Mouse (Mus musculus) right cerebral cortex, postnatal 14 days (tissue): Measurements from ENCODE around the gene Miip.
"Not testable (repeated sequence)": the region's sequence is repeated elsewhere in the genome, so short reads cannot be mapped to it uniquely, and the experiment has no call there.

ENCODE experiments used
- DNase-seq: peaks from one replicate; pipeline ENCODE4 v3.0.0; 2022

The Miip gene

DNA sequence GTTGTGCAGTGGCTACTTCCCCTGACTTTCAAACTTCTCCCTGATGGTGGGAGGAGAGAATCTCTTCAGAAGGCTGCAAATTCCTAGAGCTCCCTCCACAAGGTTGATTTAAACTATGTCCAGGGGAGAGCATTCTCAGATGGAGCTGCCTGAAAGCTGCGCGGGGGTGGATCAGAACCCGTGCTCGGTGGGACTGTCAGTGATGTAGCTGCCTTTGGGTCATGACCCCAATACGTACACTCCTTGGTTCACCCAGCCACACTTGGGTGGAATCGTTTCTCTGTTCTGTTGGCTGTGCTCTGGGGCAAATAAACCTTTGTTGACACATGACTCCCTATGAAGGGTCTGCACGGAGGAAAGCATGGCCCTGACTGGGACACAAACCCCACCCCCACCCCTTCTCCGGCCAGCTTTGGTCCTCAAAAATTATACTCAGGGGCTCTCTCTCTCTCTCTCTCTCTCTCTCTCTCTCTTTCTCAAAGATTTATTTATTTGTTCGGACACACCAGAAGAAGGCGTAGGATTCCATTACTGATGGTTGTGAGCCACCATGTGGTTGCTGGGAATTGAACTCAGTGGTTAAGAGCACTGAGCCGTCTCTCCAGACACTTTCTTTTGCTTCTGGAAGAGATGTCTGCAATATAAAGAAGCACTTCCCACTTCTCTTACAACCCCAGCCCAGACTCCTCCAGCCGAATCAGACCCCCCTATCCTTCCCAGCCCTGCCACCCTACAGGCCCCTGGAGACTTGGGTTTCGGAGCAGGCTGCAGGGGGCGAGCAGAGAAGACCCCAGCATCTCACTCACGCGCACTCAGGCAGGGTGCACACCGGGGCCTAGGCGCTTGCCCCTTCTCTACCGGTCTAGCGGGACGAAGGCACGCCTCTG lies 810 bp downstream of the Miip start:
- DNase-seq = no peak

DNA sequence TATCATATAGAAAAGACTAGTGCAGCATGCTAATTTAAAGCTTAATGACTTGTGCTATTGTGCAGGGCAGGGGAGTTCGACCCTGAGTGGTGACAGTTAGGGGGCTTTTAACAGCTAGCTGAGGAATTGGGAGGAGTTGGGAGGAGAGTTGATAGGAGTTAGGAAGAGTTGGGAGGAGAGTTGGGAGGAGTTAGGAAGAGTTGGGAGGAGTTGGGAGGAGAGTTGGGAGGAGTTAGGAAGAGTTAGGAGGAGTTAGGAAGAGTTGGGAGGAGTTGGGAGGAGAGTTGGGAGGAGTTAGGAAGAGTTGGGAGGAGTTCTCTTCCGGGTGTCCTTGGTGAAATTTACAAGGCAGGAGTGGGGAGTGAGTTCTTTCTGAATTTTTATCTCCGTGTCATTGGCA lies 1.8 kb downstream of the Miip start:
- DNase-seq = not testable (repeated sequence)

DNA sequence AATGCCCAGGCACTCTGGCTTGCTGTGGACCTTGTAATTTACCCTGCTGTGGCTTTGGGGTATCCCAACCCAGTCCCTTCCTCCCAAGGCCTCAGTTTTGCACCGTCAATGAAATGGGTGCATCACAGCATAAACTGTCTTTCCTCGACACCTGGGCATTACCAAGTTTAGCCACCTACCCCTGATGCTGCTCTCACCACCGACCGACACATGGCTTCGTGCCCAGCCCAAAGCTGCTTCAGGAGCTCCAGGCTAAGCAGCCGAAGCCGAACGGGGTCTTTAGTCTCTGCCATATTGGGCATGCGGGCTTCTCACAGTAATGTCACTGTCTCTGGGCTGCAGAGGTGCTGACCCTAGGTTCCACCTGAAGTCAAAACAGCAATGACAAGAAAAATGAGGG lies 2.6 kb downstream of the Miip start:
- DNase-seq = no peak

DNA sequence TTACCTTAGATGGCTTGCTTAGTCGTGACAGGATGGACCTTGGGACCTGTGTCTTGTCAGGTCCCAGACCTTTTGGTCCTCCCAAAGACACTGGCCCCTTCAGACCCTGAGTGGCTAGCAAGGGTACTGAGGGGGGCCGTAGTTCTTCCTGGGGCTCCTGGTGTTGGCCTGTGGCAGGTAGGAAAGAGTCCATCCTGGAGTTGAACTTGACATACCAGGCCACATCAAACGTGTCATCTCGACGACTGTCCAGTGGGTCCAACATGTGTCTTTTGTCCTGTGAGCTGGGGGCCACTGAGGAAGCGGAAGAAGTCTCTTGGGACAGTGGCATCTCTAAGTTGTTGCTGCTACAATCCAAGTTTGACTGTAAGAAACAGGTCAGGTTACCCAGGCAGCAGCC lies 3.0 kb downstream of the Miip start:
- DNase-seq = no peak

DNA sequence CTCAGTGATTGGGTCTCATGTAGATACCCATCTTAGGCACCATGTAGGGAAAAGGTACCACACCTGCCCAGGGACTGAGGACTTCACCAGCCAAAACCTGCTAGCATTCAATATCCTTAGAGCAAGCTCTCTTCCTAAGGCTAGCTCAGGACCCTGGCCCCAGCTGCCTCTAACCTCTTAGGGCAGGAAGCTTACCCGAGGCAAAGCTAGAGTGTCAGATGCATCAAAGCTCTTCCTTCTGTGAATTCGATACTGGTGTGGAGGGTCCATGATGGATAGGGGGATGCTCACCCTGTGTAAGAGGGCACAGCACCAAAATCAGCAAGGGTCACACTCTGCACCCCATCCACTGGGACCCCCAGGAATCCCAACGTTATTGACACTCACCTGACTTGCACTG lies 6.6 kb downstream of the Miip start:
- no peak for DNase-seq

DNA sequence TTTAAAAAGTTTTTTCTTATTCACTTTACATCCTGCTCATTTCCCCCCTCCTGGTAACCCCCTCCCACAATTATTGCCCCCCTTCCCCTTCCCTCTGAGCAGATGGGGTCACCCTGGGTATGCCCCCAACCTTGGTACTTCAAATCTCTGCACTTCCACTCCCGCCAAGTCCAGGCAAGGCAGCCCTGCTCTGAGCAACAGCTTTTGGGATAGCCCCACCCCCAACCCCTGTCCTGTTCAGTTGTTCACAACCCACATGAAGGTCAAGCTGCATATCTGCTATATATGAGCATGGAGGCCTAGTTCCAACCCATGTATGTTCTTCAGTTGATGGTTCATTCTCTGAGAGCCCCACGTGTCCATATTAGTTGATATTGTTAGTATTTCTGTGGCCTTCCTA lies 17.8 kb downstream of the Miip start:
- no peak for DNase-seq

DNA sequence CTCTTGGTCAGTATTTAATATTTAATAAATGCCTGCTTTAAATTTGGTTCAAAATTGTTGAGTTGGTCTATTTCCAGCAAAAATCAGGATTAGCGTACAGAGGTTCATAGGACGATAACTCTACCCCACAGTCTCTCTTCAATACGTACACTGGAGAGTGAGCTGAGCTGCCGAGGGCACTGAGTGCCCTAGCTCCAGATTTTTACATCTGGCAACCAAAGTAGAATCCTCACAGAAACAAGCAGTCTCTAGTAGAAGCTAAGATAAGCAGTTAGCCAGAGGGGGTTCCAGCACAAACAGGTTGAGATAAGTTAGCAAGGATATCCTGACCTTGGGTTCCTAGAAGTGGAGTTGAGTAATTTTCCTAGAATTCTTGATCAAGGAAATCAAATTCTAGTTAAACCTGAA lies 20.0 kb downstream of the Miip start:
- no peak for DNase-seq

DNA sequence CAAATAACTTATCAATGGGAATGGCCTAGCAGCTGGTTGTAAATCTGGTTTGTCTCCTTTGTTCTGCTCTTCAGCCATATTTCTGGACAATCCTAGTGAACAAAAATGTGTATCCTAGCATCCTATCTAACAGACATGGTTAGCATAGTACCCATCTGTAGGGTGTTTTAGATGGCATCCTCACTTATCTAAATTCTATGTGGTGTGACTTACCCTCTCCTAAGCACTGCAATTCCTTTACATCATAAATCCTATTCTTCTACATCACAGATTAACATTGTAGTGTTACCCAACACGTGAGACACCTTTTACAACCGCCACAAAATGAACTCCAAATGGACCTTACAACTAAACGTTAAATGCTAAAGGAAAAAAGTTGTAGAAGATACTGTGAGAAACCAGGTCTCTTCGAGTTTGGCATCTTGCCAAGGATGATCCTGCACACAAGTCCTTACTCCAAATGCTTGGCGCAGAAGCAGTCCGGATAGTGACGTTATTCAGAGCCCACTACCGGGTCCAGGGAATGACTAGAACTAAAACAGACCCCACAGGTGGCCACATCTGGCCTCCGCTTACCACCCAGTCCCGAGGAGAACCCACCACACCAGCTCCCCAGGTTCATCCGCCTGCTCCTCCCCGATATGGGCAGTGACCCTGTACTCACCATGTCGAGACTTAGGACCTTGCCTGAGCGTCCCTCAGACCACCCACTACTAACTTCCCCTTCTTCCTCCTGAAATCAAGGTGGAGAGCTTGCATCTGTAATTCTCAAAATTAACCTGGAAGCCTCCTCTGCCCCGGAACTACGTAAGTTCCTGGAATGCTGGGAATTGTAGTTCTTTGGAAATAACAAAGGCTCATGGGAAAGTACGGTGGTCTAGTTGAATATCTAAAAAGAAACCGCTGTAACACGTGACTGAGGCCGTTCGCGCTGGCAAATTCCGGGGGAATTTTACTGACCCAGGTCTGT lies 20.7 kb downstream of the Miip start, which contains the start of gene Zfp933:
TSS of gene Zfp933 (minus strand) at position 753 of the 970 bp plus-strand sequence.
- DNase-seq = peak; percentile 25

DNA sequence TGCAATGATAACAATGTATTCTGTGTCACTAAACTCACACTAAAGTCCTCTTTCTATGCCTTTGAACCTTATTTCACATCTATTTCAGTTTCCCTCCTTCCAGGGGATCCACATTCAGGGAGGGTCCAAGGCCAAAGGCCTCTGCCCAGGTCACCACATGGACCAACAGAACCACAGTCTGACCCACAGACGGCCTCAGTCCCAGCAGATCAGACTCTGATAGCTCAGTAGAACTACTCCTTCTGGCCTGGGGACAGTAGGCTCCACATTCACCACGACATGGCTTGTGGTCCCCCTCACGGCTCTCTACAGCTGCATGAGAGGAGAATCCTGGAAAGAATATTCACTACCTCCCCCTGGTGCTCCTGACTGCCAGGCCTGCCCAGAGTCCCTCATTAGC lies 25.7 kb downstream of the Miip start:
- DNase-seq = no peak

DNA sequence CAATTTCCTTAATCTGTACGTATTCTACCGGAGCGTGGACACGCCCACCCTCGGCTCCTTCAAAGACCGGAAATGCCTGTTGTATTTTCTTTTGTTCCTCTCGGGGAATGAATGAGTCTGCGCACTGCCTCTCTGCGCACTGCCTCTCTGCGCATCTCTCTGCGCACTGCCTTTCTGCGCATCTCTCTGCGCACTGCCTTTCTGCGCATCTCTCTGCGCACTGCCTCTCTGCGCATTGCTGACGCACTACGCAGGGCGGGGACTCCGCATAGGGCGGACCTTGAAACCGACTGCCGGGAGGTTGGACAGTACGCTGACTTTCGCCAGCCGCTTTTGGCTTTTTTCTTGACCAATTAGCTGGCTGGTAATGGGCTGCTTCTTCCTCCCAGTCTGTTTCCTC lies 29.3 kb downstream of the Miip start:
- not testable (repeated sequence) for DNase-seq

DNA sequence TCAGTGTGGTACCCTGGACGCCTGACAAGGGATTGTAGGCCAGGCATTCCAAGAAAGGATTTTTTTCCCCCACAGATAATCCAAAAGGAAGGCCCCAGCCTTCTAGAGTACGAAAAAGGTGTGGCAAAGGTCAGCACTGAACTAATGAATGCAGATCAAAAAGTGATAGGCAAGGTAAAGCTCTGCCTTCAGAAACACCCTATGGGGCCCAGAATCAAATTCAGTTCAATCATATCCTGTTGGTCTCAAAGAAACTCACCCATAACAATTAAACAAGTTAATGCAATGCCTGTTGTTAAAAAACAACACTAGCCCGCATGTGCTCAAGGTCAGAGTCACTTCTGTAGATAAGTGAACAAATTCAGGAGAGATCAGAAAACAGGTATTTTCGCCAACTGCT lies 44.2 kb downstream of the Miip start:
- DNase-seq = no peak

DNA sequence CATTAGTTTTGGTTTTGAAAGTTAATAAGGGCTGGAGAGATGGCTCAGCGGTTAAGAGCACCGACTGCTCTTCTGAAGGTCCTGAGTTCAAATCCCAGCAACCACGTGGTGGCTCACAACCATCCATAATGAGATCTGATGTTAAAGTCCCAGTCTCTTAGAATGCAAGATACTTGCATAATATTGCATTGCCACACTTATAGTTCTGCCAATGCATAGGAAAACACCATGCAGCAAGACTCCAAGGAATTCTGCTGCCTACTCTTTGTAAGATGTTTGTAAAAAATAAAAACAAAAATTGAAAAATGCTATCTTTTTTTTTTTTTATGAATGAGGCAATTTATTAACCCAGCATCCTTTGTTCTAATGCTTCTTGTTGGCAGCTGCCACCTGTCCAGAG lies 47.2 kb downstream of the Miip start:
- DNase-seq = not testable (repeated sequence)

DNA sequence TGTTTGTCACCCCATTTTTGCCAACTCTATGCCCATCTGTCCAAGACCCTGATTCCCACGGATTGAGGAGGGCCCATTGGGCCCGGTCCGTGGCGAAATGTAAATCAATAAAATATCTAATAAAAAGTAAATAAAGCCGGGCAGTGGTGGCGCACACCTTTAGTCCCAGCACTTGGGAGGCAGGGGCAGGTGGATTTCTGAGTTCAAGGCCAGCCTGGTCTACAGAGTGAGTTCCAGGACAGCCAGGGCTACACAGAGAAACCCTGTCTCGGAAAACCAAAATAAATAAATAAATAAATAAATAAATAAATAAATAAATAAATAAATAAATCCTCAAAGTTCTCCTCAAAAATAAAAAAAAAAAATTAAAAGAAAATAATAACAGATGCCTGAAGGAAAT lies 49.0 kb downstream of the Miip start:
- DNase-seq = not testable (repeated sequence)

DNA sequence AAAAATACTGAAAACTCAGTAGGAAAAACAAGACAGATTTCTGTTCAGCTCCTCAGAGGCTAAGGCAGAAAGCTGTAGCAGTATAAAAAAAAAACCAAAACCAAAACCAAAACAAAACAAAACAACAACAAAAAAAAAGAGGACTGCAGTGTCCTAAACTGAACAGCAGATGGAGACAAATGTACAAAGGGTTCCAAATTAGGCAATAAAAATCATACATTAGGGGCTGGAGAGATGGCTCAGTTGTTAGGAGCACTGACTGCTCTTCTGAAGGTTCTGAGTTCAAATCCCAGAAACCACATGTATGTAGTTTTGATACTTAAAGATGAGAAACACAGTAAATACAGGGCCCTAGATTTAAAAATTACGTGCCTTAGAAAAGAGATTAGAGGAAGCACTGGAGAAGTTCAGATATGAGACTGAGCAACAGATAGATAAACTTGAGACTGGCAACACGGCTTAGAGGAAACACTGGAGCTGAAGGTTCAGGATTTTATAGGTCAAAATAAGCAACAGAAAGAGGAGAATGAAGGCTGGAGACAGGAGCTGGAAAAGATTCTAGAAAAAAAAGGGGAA lies 53.9 kb downstream of the Miip start:
- no peak for DNase-seq

DNA sequence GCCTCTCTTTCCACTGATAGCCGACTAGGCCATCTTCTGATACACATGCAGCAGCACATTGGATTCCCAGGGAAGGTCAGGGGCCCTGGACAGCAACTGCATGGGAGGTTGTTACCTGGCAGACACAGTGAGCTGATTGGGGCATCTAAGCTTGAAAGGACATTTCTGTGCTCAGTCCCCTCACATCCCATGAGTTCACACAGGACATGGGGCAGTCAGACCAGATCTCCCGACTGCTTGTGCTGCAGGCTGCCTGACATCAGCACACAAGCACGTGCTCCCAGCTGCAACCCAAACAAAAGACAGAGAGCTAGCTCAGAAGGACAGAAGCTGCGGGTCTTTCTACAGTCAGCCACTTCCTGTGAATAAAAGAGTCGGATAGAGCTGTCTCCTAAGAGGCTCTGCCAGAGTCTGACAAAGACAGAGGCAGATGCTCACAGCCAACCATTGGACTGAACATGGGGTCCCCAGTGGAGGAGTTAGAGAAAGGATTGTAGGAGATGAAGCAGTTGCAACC lies 55.3 kb downstream of the Miip start:
- DNase-seq = no peak
